Mouse (Mus musculus): ENCODE measurements around the gene Cav3. TPM values are rescaled to one million over a fixed set of nuclear protein-coding genes. Genes with fewer than 3 reads are reported as not detected.

Cav3 gene
- total and polyA plus RNA-seq, 3 experiments = not detected

DNA sequence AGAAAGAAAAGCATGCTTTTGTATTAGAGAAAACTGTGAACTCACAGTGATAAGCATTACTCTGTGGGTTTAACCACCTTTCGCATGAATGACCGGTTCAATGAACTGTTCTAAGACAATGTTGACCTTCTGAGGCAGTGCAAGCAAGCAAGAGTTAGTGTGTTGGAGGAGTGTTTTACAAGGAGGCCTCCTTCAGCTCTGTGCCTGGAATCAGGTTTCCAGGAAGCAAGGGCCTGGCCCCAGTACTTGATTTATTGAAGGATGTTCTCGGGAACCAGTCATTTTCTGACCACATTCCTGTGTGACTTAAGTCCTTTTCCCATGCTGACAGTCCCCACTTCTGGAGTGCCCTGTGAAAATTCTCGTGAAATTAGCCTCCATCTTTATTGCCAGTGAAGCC, 35.9 kb downstream of the Cav3 start:
- dilution Hi-C loops (cut with MboI; ENCODE audit: extremely low pct_ligation_motif_present, extremely low pct_unique_long_range_greater_than_20kb, low sequenced_read_pairs) = no loop called here
- in situ Hi-C loops (cut with MboI; ENCODE audit: low pct_ligation_motif_present, low pct_unique_long_range_greater_than_20kb, low sequenced_read_pairs) = no loop called here
- Histone ChIP-seq H3K27me3 (replicated peaks) (peaks cover 8% of the 10 kb centered on the region), H3K9ac (ENCODE audit: insufficient read depth, low read depth) (no peak overlapping the region), H3K4me3 (replicated peaks in 1 of 3; ENCODE audit: low read depth in 2 of 3, low read length in 2 of 3, poor library complexity in 1 of 3) (no peak overlapping the region), H3K27ac (ENCODE audit: insufficient read depth, low read depth) (no peak overlapping the region), H3K4me1 (ENCODE audit: control insufficient read depth in 1 of 2, insufficient read depth in 2 of 2) (no peaks in the 10 kb centered on the region), H3K9me3 (replicated peaks; ENCODE audit: low read length) (peaks cover 2% of the 10 kb centered on the region), H3K36me3 (replicated peaks in 1 of 2; ENCODE audit: control insufficient read depth in 1 of 2, insufficient read depth in 1 of 2, low read length in 1 of 2) (no peaks in the 10 kb centered on the region), H3K79me2 (replicated peaks; ENCODE audit: control insufficient read depth, extremely low read depth, insufficient read depth, poor library complexity, severe bottlenecking) (no peaks in the 10 kb centered on the region), H3K4me2 (ENCODE audit: insufficient read depth, low read depth, poor library complexity, severe bottlenecking) (no peak overlapping the region)
- no peak for DNase-seq (ENCODE audit: extremely low read depth)
- TF ChIP-seq UBTF (IDR thresholded peaks at IDR 0.05; ENCODE audit: low read depth, low read length) (no peak), CHD2 (IDR thresholded peaks at IDR 0.05; ENCODE audit: low read length) (no peak), CHD1 (IDR thresholded peaks at IDR 0.05; ENCODE audit: low read depth, low read length) (no peak), JUN (IDR thresholded peaks at IDR 0.05; ENCODE audit: insufficient read depth, low read depth, low read length) (no peak), HCFC1 (IDR thresholded peaks at IDR 0.05; ENCODE audit: low read depth, low read length) (no peak), MXI1 (IDR thresholded peaks at IDR 0.05; ENCODE audit: low read depth, low read length) (no peak), MAZ (IDR thresholded peaks at IDR 0.05; ENCODE audit: low read depth, low read length) (no peak), GABPA (IDR thresholded peaks at IDR 0.05; ENCODE audit: insufficient replicate concordance, low read depth, low read length) (no peak), NRF1 (IDR thresholded peaks at IDR 0.05; ENCODE audit: low read depth, low read length) (no peak), NELFE (IDR thresholded peaks at IDR 0.05; ENCODE audit: low read depth, low read length) (no peak)

DNA sequence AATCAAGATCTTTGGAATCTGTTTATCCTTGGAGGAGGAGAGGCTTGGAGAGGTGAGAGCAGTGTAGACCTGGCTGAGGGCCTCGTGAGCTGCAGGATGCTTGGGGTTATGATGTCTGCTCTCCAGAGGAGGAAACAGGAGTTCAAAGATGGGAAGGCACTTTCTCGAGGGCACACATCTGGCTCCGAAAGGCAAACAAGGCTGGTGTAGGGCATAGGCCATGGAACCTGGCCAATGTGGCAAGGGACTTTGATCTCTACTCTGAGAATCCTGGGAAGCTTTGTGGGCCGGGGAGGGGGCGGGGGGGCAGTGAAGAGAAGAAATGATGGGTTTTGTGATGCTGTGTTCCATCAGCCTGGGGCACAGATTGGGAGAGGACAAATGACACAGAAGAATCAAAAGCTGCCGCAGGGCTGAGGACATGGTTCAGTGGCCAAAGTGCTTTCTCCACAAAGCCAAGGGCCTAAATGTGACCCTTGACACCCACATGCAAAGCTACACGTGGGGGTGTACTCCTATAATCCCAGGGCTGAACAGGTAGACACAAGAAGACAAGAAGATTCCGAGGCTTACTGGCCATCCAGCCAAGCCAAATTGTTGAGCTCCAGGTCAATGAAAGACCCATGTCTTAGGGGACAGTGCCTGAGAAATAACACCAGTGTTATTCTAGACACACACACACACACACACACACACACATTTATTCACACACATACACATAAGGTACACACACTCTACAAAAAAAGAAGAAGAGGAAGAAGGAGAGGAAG, 37.2 kb downstream of the Cav3 start:
- peaks cover 8% of the 10 kb centered on the region for H3K27me3 ChIP-seq (replicated peaks)
- H3K9ac ChIP-seq (ENCODE audit: insufficient read depth, low read depth) = no peak overlapping the region
- no peak for DNase-seq (ENCODE audit: extremely low read depth)
- in situ Hi-C loops (cut with MboI; ENCODE audit: low pct_ligation_motif_present, low pct_unique_long_range_greater_than_20kb, low sequenced_read_pairs) (no loop called here), dilution Hi-C loops (cut with MboI; ENCODE audit: extremely low pct_ligation_motif_present, extremely low pct_unique_long_range_greater_than_20kb, low sequenced_read_pairs) (no loop called here)
- no peaks in the 10 kb centered on the region for H3K4me1 ChIP-seq (ENCODE audit: control insufficient read depth in 1 of 2, insufficient read depth in 2 of 2)
- H3K79me2 ChIP-seq (replicated peaks; ENCODE audit: control insufficient read depth, extremely low read depth, insufficient read depth, poor library complexity, severe bottlenecking) = no peaks in the 10 kb centered on the region
- H3K4me2 ChIP-seq (ENCODE audit: insufficient read depth, low read depth, poor library complexity, severe bottlenecking) = no peak overlapping the region
- H3K4me3 ChIP-seq (replicated peaks in 1 of 3; ENCODE audit: low read depth in 2 of 3, low read length in 2 of 3, poor library complexity in 1 of 3) = no peak overlapping the region
- H3K36me3 ChIP-seq (replicated peaks in 1 of 2; ENCODE audit: control insufficient read depth in 1 of 2, insufficient read depth in 1 of 2, low read length in 1 of 2) = no peaks in the 10 kb centered on the region
- H3K27ac ChIP-seq (ENCODE audit: insufficient read depth, low read depth) = no peak overlapping the region
- no peaks in the 10 kb centered on the region for H3K9me3 ChIP-seq (replicated peaks; ENCODE audit: low read length)
- TF ChIP-seq TCF12 (IDR thresholded peaks at IDR 0.05; ENCODE audit: low read depth, low read length) (no peak), ZC3H11A (IDR thresholded peaks at IDR 0.05; ENCODE audit: low read depth, low read length) (no peak), SMC3 (IDR thresholded peaks at IDR 0.05; ENCODE audit: low read depth, low read length) (no peak), BHLHE40 (IDR thresholded peaks at IDR 0.05; ENCODE audit: low read depth, low read length) (no peak), MXI1 (IDR thresholded peaks at IDR 0.05; ENCODE audit: low read depth, low read length) (no peak), ELF1 (IDR thresholded peaks at IDR 0.05; ENCODE audit: low read depth, low read length) (no peak), MAZ (IDR thresholded peaks at IDR 0.05; ENCODE audit: low read depth, low read length) (no peak), MYC (IDR thresholded peaks at IDR 0.05; ENCODE audit: low read depth, low read length) (no peak), SIN3A (IDR thresholded peaks at IDR 0.05; ENCODE audit: low read length) (no peak), USF2 (conservative IDR thresholded peaks at IDR 0.05; ENCODE audit: low read depth, low read length) (no peak), CHD1 (IDR thresholded peaks at IDR 0.05; ENCODE audit: low read depth, low read length) (no peak), E2F4 (IDR thresholded peaks at IDR 0.05; ENCODE audit: insufficient replicate concordance, low read depth, low read length) (no peak), MAX (IDR thresholded peaks at IDR 0.05; ENCODE audit: low read length) (no peak), GABPA (IDR thresholded peaks at IDR 0.05; ENCODE audit: insufficient replicate concordance, low read depth, low read length) (no peak), KAT2A (IDR thresholded peaks at IDR 0.05; ENCODE audit: insufficient replicate concordance, low read length) (no peak), UBTF (IDR thresholded peaks at IDR 0.05; ENCODE audit: low read depth, low read length) (no peak), CTCF (conservative IDR thresholded peaks at IDR 0.05 in 1 of 2, IDR thresholded peaks at IDR 0.05 in 1 of 2; ENCODE audit: low read depth in 2 of 2, low read length in 2 of 2) (no peak), ZMIZ1 (IDR thresholded peaks at IDR 0.05; ENCODE audit: low read depth, low read length) (no peak), ETS1 (conservative IDR thresholded peaks at IDR 0.05; ENCODE audit: low read depth, low read length) (no peak)
